In genomic region chr12:105431872-105432271, GRCm38 (mm10) we compare ENCODE assay signal across 12 mouse cellular contexts. TPM values are rescaled to one million over a fixed set of nuclear protein-coding genes. Genes with fewer than 3 reads are reported as not detected.
DNase-seq lines count a peak whose midpoint lies in the region; ATAC-seq and TF ChIP-seq lines count a peak whose summit lies in the region.
"Had no signal": no experiment of that assay in that cellular context is flagged by ENCODE, and none has a peak within 500 bp of the region (broad histone marks: within the 10 kb centered on the region; RNA-seq: fewer than 3 reads in every experiment).

No protein-coding gene starts in this region.

- H3K9ac ChIP-seq in forebrain, postnatal 0 days = no peak overlapping the region
- no peak overlapping the region for H3K9ac ChIP-seq in forebrain, embryonic 15.5 days (replicated peaks)
- H3K9ac ChIP-seq in midbrain, postnatal 0 days (replicated peaks; ENCODE audit: low read length, poor library complexity, severe bottlenecking) = no peak overlapping the region
- no peak overlapping the region for H3K9ac ChIP-seq in midbrain, embryonic 15.5 days
- H3K9ac ChIP-seq: heart, embryonic 13.5 days; limb, embryonic 12.5 days had no signal

- H3K4me1 ChIP-seq in forebrain, postnatal 0 days (ENCODE audit: insufficient read depth) = 0 out of 2 replicates have a peak, but pooled peaks cover 3% of the 10 kb centered on the region
- H3K4me1 ChIP-seq in forebrain, embryonic 15.5 days = no peaks in the 10 kb centered on the region
- H3K4me1 ChIP-seq in midbrain, postnatal 0 days (ENCODE audit: insufficient read depth, low read length) = no peaks in the 10 kb centered on the region
- H3K4me1 ChIP-seq in midbrain, embryonic 15.5 days = 0 out of 2 replicates have a peak, but pooled peaks cover 4% of the 10 kb centered on the region
- H3K4me1 ChIP-seq: heart, embryonic 13.5 days; limb, embryonic 12.5 days had no signal

- WGBS in forebrain, postnatal 0 days = 44% methylated on average over 3 of the region's 3 CpGs
- WGBS in forebrain, embryonic 15.5 days = 55% methylated on average over 3 of the region's 3 CpGs
- WGBS in midbrain, postnatal 0 days = 34% methylated on average over 3 of the region's 3 CpGs
- WGBS in midbrain, embryonic 15.5 days = 52% methylated on average over 3 of the region's 3 CpGs

- H3K27me3 ChIP-seq in forebrain, postnatal 0 days (ENCODE audit: insufficient read depth, low read length) = no peaks in the 10 kb centered on the region
- no peaks in the 10 kb centered on the region for H3K27me3 ChIP-seq in forebrain, embryonic 15.5 days
- no peaks in the 10 kb centered on the region for H3K27me3 ChIP-seq in midbrain, postnatal 0 days (ENCODE audit: insufficient read depth, low read length)
- H3K27me3 ChIP-seq in midbrain, embryonic 15.5 days (replicated peaks) = no peaks in the 10 kb centered on the region
- H3K27me3 ChIP-seq: limb, embryonic 12.5 days had no signal

- peak; percentile 66 for DNase-seq in forebrain, postnatal 0 days
- DNase-seq in kidney, postnatal 10 days = peak; percentile 34
- DNase-seq in kidney, adult 18-20 months = no peak
- peak; percentile 70 for DNase-seq in midbrain, postnatal 0 days (ENCODE audit: low spot score)
- no peak for DNase-seq in urinary bladder, postnatal 36 days (ENCODE audit: low spot score in 2 of 2)
- DNase-seq: cerebellum, adult 9-10 months had no signal

- H3K27ac ChIP-seq in forebrain, postnatal 0 days (ENCODE audit: low read depth, low read length) = no peak overlapping the region
- no peak overlapping the region for H3K27ac ChIP-seq in forebrain, embryonic 15.5 days (replicated peaks)
- H3K27ac ChIP-seq in midbrain, postnatal 0 days (ENCODE audit: low read depth, low read length) = no peak overlapping the region
- no peak overlapping the region for H3K27ac ChIP-seq in midbrain, embryonic 15.5 days
- H3K27ac ChIP-seq: heart, embryonic 13.5 days; limb, embryonic 12.5 days had no signal

- peak; percentile 81 for TF ChIP-seq CTCF in forebrain, postnatal 0 days (IDR thresholded peaks at IDR 0.05; ENCODE audit: low read depth)
- TF ChIP-seq CTCF in midbrain, postnatal 0 days (IDR thresholded peaks at IDR 0.05) = peak; percentile 93

- H3K36me3 ChIP-seq in forebrain, postnatal 0 days (ENCODE audit: insufficient read depth) = no peaks in the 10 kb centered on the region
- no peaks in the 10 kb centered on the region for H3K36me3 ChIP-seq in forebrain, embryonic 15.5 days
- no peaks in the 10 kb centered on the region for H3K36me3 ChIP-seq in midbrain, postnatal 0 days (ENCODE audit: insufficient read depth, low read length)
- no peaks in the 10 kb centered on the region for H3K36me3 ChIP-seq in midbrain, embryonic 15.5 days (replicated peaks)
- H3K36me3 ChIP-seq: heart, embryonic 13.5 days; limb, embryonic 12.5 days had no signal

- peak; percentile 27; the same call in 1 of the 2 replicates for ATAC-seq in forebrain, postnatal 0 days
- ATAC-seq in forebrain, embryonic 15.5 days (replicated peaks) = no peak
- no peak for ATAC-seq in midbrain, postnatal 0 days (ENCODE audit: low FRiP score)
- no peak for ATAC-seq in midbrain, embryonic 15.5 days (replicated peaks)

- H3K4me2 ChIP-seq in forebrain, postnatal 0 days (ENCODE audit: low read depth) = no peak overlapping the region
- H3K4me2 ChIP-seq in forebrain, embryonic 15.5 days (replicated peaks) = no peak overlapping the region
- H3K4me2 ChIP-seq in midbrain, postnatal 0 days (ENCODE audit: low read depth, low read length, poor library complexity, severe bottlenecking) = no peak overlapping the region
- no peak overlapping the region for H3K4me2 ChIP-seq in midbrain, embryonic 15.5 days
- H3K4me2 ChIP-seq: heart, embryonic 13.5 days; limb, embryonic 12.5 days had no signal

- no peak overlapping the region for H3K4me3 ChIP-seq in forebrain, postnatal 0 days (ENCODE audit: low read depth, low read length)
- no peak overlapping the region for H3K4me3 ChIP-seq in forebrain, embryonic 15.5 days
- no peak overlapping the region for H3K4me3 ChIP-seq in midbrain, postnatal 0 days (ENCODE audit: low read depth, low read length)
- no peak overlapping the region for H3K4me3 ChIP-seq in midbrain, embryonic 15.5 days
- H3K4me3 ChIP-seq: erythroblast, embryonic 14.5 days; heart, embryonic 13.5 days; limb, embryonic 12.5 days had no signal

- H3K9me3 ChIP-seq in forebrain, postnatal 0 days (ENCODE audit: low read length) = no peaks in the 10 kb centered on the region
- H3K9me3 ChIP-seq in forebrain, embryonic 15.5 days = no peaks in the 10 kb centered on the region
- no peaks in the 10 kb centered on the region for H3K9me3 ChIP-seq in midbrain, postnatal 0 days (ENCODE audit: low read length)
- H3K9me3 ChIP-seq in midbrain, embryonic 15.5 days = no peaks in the 10 kb centered on the region
- H3K9me3 ChIP-seq: heart, embryonic 13.5 days; limb, embryonic 12.5 days had no signal

RNA-seq across cellular contexts. Expression of gene D430019H16Rik, which starts 21.8 kb away (rescaled TPM):
- 192 and 208 TPM in 2 replicates for total RNA-seq in forebrain, postnatal 0 days (2014; rRNA removed)
- polyA plus RNA-seq in forebrain, postnatal 0 days (2015; fragmentation: Nextera tagmentation; extraction: Ambion mirVana) = 9.3 and 13.3 TPM in 2 replicates
- 13.5 and 13.8 TPM in 2 replicates for polyA plus RNA-seq in forebrain, embryonic 15.5 days (2015; fragmentation: Nextera tagmentation; extraction: Ambion mirVana)
- total RNA-seq in midbrain, postnatal 0 days (2014; rRNA removed) = 176 and 186 TPM in 2 replicates
- 10.9 and 13.1 TPM in 2 replicates for polyA plus RNA-seq in midbrain, postnatal 0 days (2015; fragmentation: Nextera tagmentation; extraction: Ambion mirVana)
- polyA plus RNA-seq in midbrain, embryonic 15.5 days (2015; fragmentation: Nextera tagmentation; extraction: Ambion mirVana) = 15.3 and 15.5 TPM in 2 replicates
- total RNA-seq: neutrophil, adult 5-6 weeks had no signal
- polyA plus RNA-seq: erythroblast, embryonic 14.5 days had no signal

Comparison
In these comparisons a context has a peak if more than half of its experiments do, and no peak if none do; other contexts are left out.
1. DNase-seq: peak in forebrain, postnatal 0 days (single experiment), kidney, postnatal 10 days (single experiment) and midbrain, postnatal 0 days (single experiment); none in kidney, adult 18-20 months (single experiment) and urinary bladder, postnatal 36 days (0 of 2).